Mouse (Mus musculus) kidney, embryonic 14.5 days (tissue): ENCODE measurements around the gene Actr1a. TPM values are rescaled to one million over a fixed set of nuclear protein-coding genes. Genes with fewer than 3 reads are reported as not detected.

Experiments
- ATAC-seq: fragments of 200-750 bp; cut with Nextera tagmentation; 2 replicates; pipeline ENCODE4 v1.8.0; 2017; ENCODE audit warnings: moderate number of reproducible peaks, mild to moderate bottlenecking, moderate TSS enrichment, moderate library complexity; ENCODE audit not compliant: low FRiP score, low TSS enrichment
- H3K27ac ChIP-seq: fragments of 300-500 bp; sonication (generic); 2 replicates; pipeline ENCODE4 v1.5.1; 2014; ENCODE audit warnings: low read depth, mild to moderate bottlenecking, low read length, moderate library complexity, mixed read lengths
- H3K27me3 ChIP-seq: fragments of 300-500 bp; sonication (generic); 2 replicates; pipeline ENCODE4 v1.6.1; 2014; ENCODE audit warnings: mild to moderate bottlenecking, low read length; ENCODE audit not compliant: control insufficient read depth, insufficient read depth
- H3K36me3 ChIP-seq: fragments of 300-500 bp; sonication (generic); 2 replicates; pipeline ENCODE4 v1.6.1; 2014; ENCODE audit warnings: low read length, mixed read lengths; ENCODE audit not compliant: control insufficient read depth, insufficient read depth
- H3K4me1 ChIP-seq: fragments of 300-500 bp; sonication (generic); 2 replicates; pipeline ENCODE4 v1.6.1; 2014; ENCODE audit warnings: low read length, mixed read lengths; ENCODE audit not compliant: control insufficient read depth, insufficient read depth
- H3K4me2 ChIP-seq: fragments of 300-500 bp; sonication (generic); replicated peaks from 2 replicates; pipeline ENCODE4 v1.6.1; 2014; ENCODE audit warnings: low read depth, mild to moderate bottlenecking, low read length
- H3K4me3 ChIP-seq: fragments of 300-500 bp; sonication (generic); 2 replicates; pipeline ENCODE4 v1.5.1; 2014; ENCODE audit warnings: mild to moderate bottlenecking, low read length
- H3K9ac ChIP-seq: fragments of 300-500 bp; sonication (generic); 2 replicates; pipeline ENCODE4 v1.6.1; 2014; ENCODE audit warnings: low read depth, mild to moderate bottlenecking, low read length, moderate library complexity
- H3K9me3 ChIP-seq: fragments of 300-500 bp; sonication (generic); 2 replicates; pipeline ENCODE4 v1.6.1; 2016; ENCODE audit warnings: low read length; ENCODE audit not compliant: control insufficient read depth
- WGBS: fragments of 180-500 bp; shearing (Covaris S2); extraction: QIAGEN DNeasy Blood & Tissue Kit; methylation state at CpG from one replicate; pipeline ENCODE4 v1.1.7; 2014; 5-methylcytosine and 5-hydroxymethylcytosine counted together
- polyA plus RNA-seq: library from polyadenylated mRNA; unstranded; fragments of >200 nt; fragmentation: Nextera tagmentation; extraction: Ambion mirVana; gene quantifications from 2 replicates; pipeline ENCODE4 v1.2.1, GENCODE M21; 2014

Actr1a gene
- 78.5 and 134 TPM in 2 replicates for polyA plus RNA-seq

- Histone ChIP-seq H3K4me2 (peak within 1 kb of the TSS; percentile 60), H3K9ac (peak within 1 kb of the TSS; percentile 86), H3K4me1 (peaks cover 39% of the 10 kb centered on the region), H3K36me3 (peaks cover 1% of the 10 kb centered on the region; the same call in 1 of the 2 replicates), H3K4me3 (peak within 1 kb of the TSS; percentile 94), H3K27ac (peak within 1 kb of the TSS; percentile 51; the same call in 1 of the 2 replicates), H3K9me3 (no peaks in the 10 kb centered on the region), H3K27me3 (no peaks in the 10 kb centered on the region)
- peak; percentile 93 for ATAC-seq
- WGBS = under 1% methylated on average over 51 of the region's 51 CpGs
Observed at GRCm38 (mm10) chr19:46395109-46396009, at the start of gene Actr1a. Gene Actr1a (minus strand): TSS chr19:46395748.

- Histone ChIP-seq H3K9me3 (no peaks in the 10 kb centered on the region), H3K4me3 (no peak overlapping the region), H3K4me1 (peaks cover 41% of the 10 kb centered on the region), H3K36me3 (no peaks in the 10 kb centered on the region), H3K4me2 (no peak overlapping the region), H3K9ac (no peak overlapping the region), H3K27ac (no peak overlapping the region), H3K27me3 (no peaks in the 10 kb centered on the region)
- 9% methylated on average over 6 of the region's 6 CpGs for WGBS
- peak; percentile 54; the same call in 1 of the 2 replicates for ATAC-seq
Observed at GRCm38 (mm10) chr19:46444209-46444608, 48.7 kb upstream of the Actr1a start.

- 22% methylated on average over 6 of the region's 6 CpGs for WGBS
- 0 out of 2 replicates have a peak overlapping the region, but pooled peaks have one; percentile 6 for H3K27ac ChIP-seq
Observed at GRCm38 (mm10) chr19:46443509-46443908, 48.0 kb upstream of the Actr1a start.

GRCm38 (mm10) chr19:46435492-46435891, 39.9 kb upstream of the Actr1a start:
- H3K9ac ChIP-seq = no peak overlapping the region
- no peaks in the 10 kb centered on the region for H3K27me3 ChIP-seq
- no peaks in the 10 kb centered on the region for H3K36me3 ChIP-seq
- WGBS = 9% methylated on average over 7 of the region's 7 CpGs
- no peak for ATAC-seq
- no peak overlapping the region for H3K4me3 ChIP-seq
- H3K27ac ChIP-seq = no peak overlapping the region
- no peaks in the 10 kb centered on the region for H3K9me3 ChIP-seq
- 0 out of 2 replicates have a peak, but pooled peaks cover 2% of the 10 kb centered on the region for H3K4me1 ChIP-seq
- H3K4me2 ChIP-seq = no peak overlapping the region

More at GRCm38 (mm10) chr19:46443509-46443908, 48.0 kb upstream of the Actr1a start:
- Histone ChIP-seq H3K4me1 (peaks cover 34% of the 10 kb centered on the region), H3K36me3 (no peaks in the 10 kb centered on the region), H3K9ac (no peak overlapping the region), H3K27me3 (no peaks in the 10 kb centered on the region), H3K9me3 (no peaks in the 10 kb centered on the region), H3K4me2 (no peak overlapping the region), H3K4me3 (no peak overlapping the region)
- ATAC-seq = no peak

GRCm38 (mm10) chr19:46434591-46434990, 39.0 kb upstream of the Actr1a start:
- ATAC-seq = no peak
- Histone ChIP-seq H3K27ac (no peak overlapping the region), H3K36me3 (no peaks in the 10 kb centered on the region), H3K4me1 (no peaks in the 10 kb centered on the region), H3K4me3 (no peak overlapping the region), H3K9ac (no peak overlapping the region), H3K27me3 (no peaks in the 10 kb centered on the region), H3K4me2 (no peak overlapping the region), H3K9me3 (no peaks in the 10 kb centered on the region)
- 78% methylated on average over 9 of the region's 9 CpGs for WGBS

- Histone ChIP-seq H3K4me3 (no peak overlapping the region), H3K36me3 (no peaks in the 10 kb centered on the region), H3K4me1 (no peaks in the 10 kb centered on the region), H3K9me3 (no peaks in the 10 kb centered on the region), H3K9ac (no peak overlapping the region), H3K27ac (no peak overlapping the region), H3K4me2 (no peak overlapping the region), H3K27me3 (no peaks in the 10 kb centered on the region)
- 61% methylated on average over 9 of the region's 9 CpGs for WGBS
- no peak; the same call in 1 of the 2 replicates for ATAC-seq
Observed at GRCm38 (mm10) chr19:46434148-46434547, 38.6 kb upstream of the Actr1a start.

- Histone ChIP-seq H3K9me3 (no peaks in the 10 kb centered on the region), H3K36me3 (no peaks in the 10 kb centered on the region), H3K9ac (no peak overlapping the region), H3K4me1 (no peaks in the 10 kb centered on the region), H3K27me3 (no peaks in the 10 kb centered on the region), H3K27ac (no peak overlapping the region), H3K4me2 (no peak overlapping the region), H3K4me3 (no peak overlapping the region)
- ATAC-seq = no peak
- WGBS = 70% methylated on average over 7 of the region's 7 CpGs
Observed at GRCm38 (mm10) chr19:46433712-46434111, 38.2 kb upstream of the Actr1a start.

- no peaks in the 10 kb centered on the region for H3K4me1 ChIP-seq
- no peak for ATAC-seq
Observed at GRCm38 (mm10) chr19:46429250-46429649, 33.7 kb upstream of the Actr1a start.

GRCm38 (mm10) chr19:46426488-46426887, 30.9 kb upstream of the Actr1a start:
- WGBS = 85% methylated on average over 12 of the region's 12 CpGs

More at GRCm38 (mm10) chr19:46429250-46429649, 33.7 kb upstream of the Actr1a start:
- no peak overlapping the region for H3K4me2 ChIP-seq
- H3K36me3 ChIP-seq = peaks cover 28% of the 10 kb centered on the region
- no peak overlapping the region for H3K27ac ChIP-seq
- 0 out of 2 replicates have a peak, but pooled peaks cover 3% of the 10 kb centered on the region for H3K9me3 ChIP-seq
- H3K27me3 ChIP-seq = no peaks in the 10 kb centered on the region
- H3K4me3 ChIP-seq = no peak overlapping the region
- no peak overlapping the region for H3K9ac ChIP-seq

More at GRCm38 (mm10) chr19:46426488-46426887, 30.9 kb upstream of the Actr1a start:
- Histone ChIP-seq H3K9me3 (0 out of 2 replicates have a peak, but pooled peaks cover 3% of the 10 kb centered on the region), H3K4me3 (no peak overlapping the region), H3K4me2 (no peak overlapping the region), H3K4me1 (peaks cover 15% of the 10 kb centered on the region), H3K36me3 (peaks cover 28% of the 10 kb centered on the region), H3K9ac (no peak overlapping the region), H3K27me3 (no peaks in the 10 kb centered on the region), H3K27ac (no peak overlapping the region)
- no peak for ATAC-seq
